Mouse (Mus musculus): ENCODE data around the gene Rbfox3.

DNA sequence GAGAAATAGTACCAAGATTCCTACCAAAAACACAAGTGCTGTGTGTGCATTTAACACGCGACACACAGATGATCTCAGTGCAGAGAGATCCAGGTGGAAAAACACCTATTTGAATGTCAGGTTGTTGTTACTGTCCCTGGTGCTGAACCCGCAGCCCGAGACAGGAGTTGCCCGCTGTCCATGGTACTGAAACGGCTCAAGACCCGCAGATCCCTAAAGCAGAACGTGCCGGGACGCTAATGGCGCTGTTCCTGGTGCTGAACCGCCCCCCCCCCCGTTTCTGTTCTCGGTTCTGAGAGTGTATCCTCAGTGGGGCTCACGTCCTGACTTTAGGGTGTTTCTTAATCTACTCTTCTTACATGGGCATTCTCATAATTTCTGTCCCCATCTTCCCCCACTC lies 326.6 kb downstream of the Rbfox3 start:
- no peak for TF ChIP-seq POLR2A (IDR thresholded peaks at IDR 0.05; ENCODE audit: low read depth, low read length)
- no peak for TF ChIP-seq CTCF (IDR thresholded peaks at IDR 0.05; ENCODE audit: extremely low read depth, insufficient read depth, insufficient read length, insufficient replicate concordance)
